8 mouse cellular contexts compared by ENCODE assay signal in the genomic region with DNA sequence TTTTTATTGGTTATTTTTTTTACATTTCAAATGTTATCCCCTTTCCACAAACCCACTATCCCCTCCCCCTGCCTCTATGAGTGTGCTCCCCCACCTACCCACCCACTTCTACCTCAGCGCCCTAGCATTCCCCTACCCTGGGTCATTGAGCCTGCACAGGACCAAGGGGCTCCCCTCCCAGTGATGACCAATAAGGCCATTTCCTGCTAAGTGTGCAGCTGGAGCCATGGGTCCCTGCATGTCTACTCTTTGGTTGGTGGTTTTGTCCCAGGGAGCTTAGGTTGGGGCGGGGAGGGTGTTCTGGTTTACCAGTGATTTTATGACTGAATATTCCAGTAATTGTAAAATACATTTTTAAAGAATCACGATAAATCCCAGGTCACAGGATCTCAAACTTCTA. TPM values are rescaled to one million over a fixed set of nuclear protein-coding genes. Genes with fewer than 3 reads are reported as not detected.
DNase-seq lines count a peak whose midpoint lies in the region; ATAC-seq and TF ChIP-seq lines count a peak whose summit lies in the region.
"Not testable (repeated sequence)": the region's sequence is repeated elsewhere in the genome, so short reads cannot be mapped to it uniquely, and the experiment has no call there.

No protein-coding gene starts in this region.

- peak overlapping the region; percentile 58 for H3K4me3 ChIP-seq in embryonic facial prominence, embryonic 13.5 days
- H3K4me3 ChIP-seq in heart, adult 2 months, result peak overlapping the region; percentile 52
- peak overlapping the region; percentile 58 for H3K4me3 ChIP-seq in hindbrain, embryonic 16.5 days (ENCODE audit: low read length)
- H3K4me3 ChIP-seq in limb, embryonic 11.5 days (ENCODE audit: low read depth, low read length), result peak overlapping the region; percentile 43
- peak overlapping the region; percentile 61 for H3K4me3 ChIP-seq in lung, embryonic 16.5 days (ENCODE audit: low read length)
- H3K4me3 ChIP-seq in myocyte, result peak overlapping the region; percentile 36

- H3K27ac ChIP-seq in embryonic facial prominence, embryonic 13.5 days, result peak overlapping the region; percentile 51; the same call in 1 of the 2 replicates
- H3K27ac ChIP-seq in heart, adult 2 months, result peak overlapping the region; percentile 57
- not testable (repeated sequence) for H3K27ac ChIP-seq in hindbrain, embryonic 16.5 days (ENCODE audit: low read depth, low read length); limb, embryonic 11.5 days (replicated peaks; ENCODE audit: low read depth, low read length)
- H3K27ac ChIP-seq in lung, embryonic 16.5 days (ENCODE audit: low read length), result peak overlapping the region; percentile 80

- not testable (repeated sequence) for TF ChIP-seq CTCF in Patski (IDR thresholded peaks at IDR 0.05); heart, adult 2 months (IDR thresholded peaks at IDR 0.05)

- not testable (repeated sequence) for TF ChIP-seq POLR2A in heart, adult 2 months (IDR thresholded peaks at IDR 0.05; ENCODE audit: insufficient read depth, low read depth, low read length); myocyte (IDR thresholded peaks at IDR 0.05; ENCODE audit: insufficient read length, low read depth)

- not testable (repeated sequence) for H3K4me1 ChIP-seq in embryonic facial prominence, embryonic 13.5 days; heart, adult 2 months (ENCODE audit: control insufficient read depth, insufficient read depth, low read length); hindbrain, embryonic 16.5 days (ENCODE audit: control insufficient read depth, insufficient read depth, low read depth, low read length); limb, embryonic 11.5 days (ENCODE audit: control insufficient read depth, insufficient read depth, low read length); lung, embryonic 16.5 days (replicated peaks; ENCODE audit: control insufficient read depth, insufficient read depth, low read length)

- not testable (repeated sequence) for H3ac ChIP-seq in myocyte (ENCODE audit: control insufficient read depth, insufficient read length)

- ATAC-seq in Patski, result peak; percentile 71
- not testable (repeated sequence) for ATAC-seq in embryonic facial prominence, embryonic 13.5 days (ENCODE audit: insufficient number of reproducible peaks, insufficient read depth, low FRiP score, low TSS enrichment, low read depth)
- peak; percentile 79 for ATAC-seq in hindbrain, embryonic 16.5 days
- ATAC-seq in limb, embryonic 11.5 days (ENCODE audit: insufficient number of reproducible peaks, low FRiP score, low TSS enrichment, low read depth), result peak; percentile 18; the same call in 1 of the 2 replicates
- ATAC-seq in lung, embryonic 16.5 days (ENCODE audit: low read depth), result peak; percentile 73

- not testable (repeated sequence) for DNase-seq in Patski (ENCODE audit: low read depth, low spot score); limb, embryonic 11.5 days (ENCODE audit: low spot score)
- DNase-seq in heart, adult 2 months, result peak in 1 of 2 experiments; percentile 3
- DNase-seq in urinary bladder, postnatal 25 days (ENCODE audit: low spot score), result peak; percentile 3

- in situ Hi-C loops in Patski (cut with MboI; ENCODE audit: low pct_unique_long_range_greater_than_20kb), result not testable (repeated sequence)

- POLR2A ChIA-PET in Patski (lab: Charles Lee), result not testable (repeated sequence)

- WGBS in embryonic facial prominence, embryonic 13.5 days, result 8% methylated on average over 3 of the region's 3 CpGs
- WGBS in heart, adult 2 months, result 3% methylated on average over 3 of the region's 3 CpGs
- 4% methylated on average over 3 of the region's 3 CpGs for WGBS in hindbrain, embryonic 16.5 days
- WGBS in limb, embryonic 11.5 days, result 9% methylated on average over 3 of the region's 3 CpGs
- WGBS in lung, embryonic 16.5 days, result 6% methylated on average over 3 of the region's 3 CpGs

- not testable (repeated sequence) for H3K27me3 ChIP-seq in Patski; embryonic facial prominence, embryonic 13.5 days; heart, adult 2 months (ENCODE audit: control insufficient read depth, insufficient read depth, low read length); hindbrain, embryonic 16.5 days (replicated peaks; ENCODE audit: control insufficient read depth, insufficient read depth, low read length); limb, embryonic 11.5 days (ENCODE audit: control insufficient read depth, insufficient read depth, low read length); lung, embryonic 16.5 days (ENCODE audit: control insufficient read depth, insufficient read depth, low read depth, low read length); myocyte (ENCODE audit: control insufficient read depth, insufficient read depth, insufficient read length)

- not testable (repeated sequence) for H3K36me3 ChIP-seq in embryonic facial prominence, embryonic 13.5 days; heart, adult 2 months (ENCODE audit: control insufficient read depth, insufficient read depth, low read length); hindbrain, embryonic 16.5 days (ENCODE audit: control insufficient read depth, insufficient read depth, low read length); limb, embryonic 11.5 days (ENCODE audit: control insufficient read depth, insufficient read depth, low read length); lung, embryonic 16.5 days (ENCODE audit: control insufficient read depth, insufficient read depth, low read length); myocyte (ENCODE audit: control insufficient read depth, insufficient read depth)

- H3K9ac ChIP-seq in embryonic facial prominence, embryonic 13.5 days, result peak overlapping the region; percentile 78
- peak overlapping the region; percentile 77 for H3K9ac ChIP-seq in heart, adult 2 months (ENCODE audit: low read depth, low read length)
- peak overlapping the region; percentile 72 for H3K9ac ChIP-seq in hindbrain, embryonic 16.5 days (ENCODE audit: low read depth, low read length)
- H3K9ac ChIP-seq in limb, embryonic 11.5 days (ENCODE audit: low read length), result peak overlapping the region; percentile 57; the same call in 1 of the 2 replicates
- peak overlapping the region; percentile 72 for H3K9ac ChIP-seq in lung, embryonic 16.5 days (ENCODE audit: low read length)

- not testable (repeated sequence) for H3K79me2 ChIP-seq in heart, adult 2 months (replicated peaks; ENCODE audit: control insufficient read depth, insufficient read depth, low read length); myocyte (ENCODE audit: control insufficient read depth, insufficient read depth)

- not testable (repeated sequence) for TF ChIP-seq EP300 in heart, adult 2 months (IDR thresholded peaks at IDR 0.05; ENCODE audit: insufficient read depth, low read depth, low read length)

- H3K4me2 ChIP-seq in embryonic facial prominence, embryonic 13.5 days, result peak overlapping the region; percentile 64
- peak overlapping the region; percentile 71 for H3K4me2 ChIP-seq in hindbrain, embryonic 16.5 days (ENCODE audit: low read length)
- peak overlapping the region; percentile 43 for H3K4me2 ChIP-seq in limb, embryonic 11.5 days (ENCODE audit: low read depth, severe bottlenecking)
- H3K4me2 ChIP-seq in lung, embryonic 16.5 days (ENCODE audit: low read depth, low read length), result peak overlapping the region; percentile 57
- H3K4me2 ChIP-seq in myocyte (ENCODE audit: low read depth), result peak overlapping the region; percentile 82

- H3K9me3 ChIP-seq in embryonic facial prominence, embryonic 13.5 days; hindbrain, embryonic 16.5 days (ENCODE audit: control insufficient read depth, low read length); limb, embryonic 11.5 days (ENCODE audit: control insufficient read depth, low read length); lung, embryonic 16.5 days (ENCODE audit: control insufficient read depth, low read length): not testable (repeated sequence)

- intact Hi-C loops in heart, adult 2 months (cut with DNase I), result not testable (repeated sequence)

- CTCF ChIA-PET in Patski (lab: Charles Lee), result not testable (repeated sequence)

RNA-seq across cellular contexts. Expression of a gene that starts 0.7 kb away (rescaled TPM):
- polyA plus RNA-seq in Patski (2021) (0.55 TPM), myocyte (2012; fragmentation: generic; extraction: Trizol) (0.44 TPM)
- 2.3 and 3.2 TPM in 2 replicates for polyA plus RNA-seq in embryonic facial prominence, embryonic 13.5 days (2015; fragmentation: Nextera tagmentation; extraction: Ambion mirVana)
- 1 to 10 TPM in 1 of 2 experiments, under 1 TPM in 1; 0.48 to 1.1 TPM for total RNA-seq in heart, adult 2 months (2021)
- 0.16 and 0.23 TPM in 2 replicates for polyA plus RNA-seq in heart, adult 2 months (2012; rRNA removed)
- 1.7 and 2.5 TPM in 2 replicates for polyA plus RNA-seq in hindbrain, embryonic 16.5 days (2015; fragmentation: Nextera tagmentation; extraction: Ambion mirVana)
- polyA plus RNA-seq in limb, embryonic 11.5 days (2014; fragmentation: Nextera tagmentation; extraction: Ambion mirVana), result 2.1 and 2.3 TPM in 2 replicates
- polyA plus RNA-seq in lung, embryonic 16.5 days (2015; fragmentation: Nextera tagmentation; extraction: Ambion mirVana), result 2.4 and 2.6 TPM in 2 replicates
